ENCODE assay signal across 19 mouse cellular contexts in the genomic region with DNA sequence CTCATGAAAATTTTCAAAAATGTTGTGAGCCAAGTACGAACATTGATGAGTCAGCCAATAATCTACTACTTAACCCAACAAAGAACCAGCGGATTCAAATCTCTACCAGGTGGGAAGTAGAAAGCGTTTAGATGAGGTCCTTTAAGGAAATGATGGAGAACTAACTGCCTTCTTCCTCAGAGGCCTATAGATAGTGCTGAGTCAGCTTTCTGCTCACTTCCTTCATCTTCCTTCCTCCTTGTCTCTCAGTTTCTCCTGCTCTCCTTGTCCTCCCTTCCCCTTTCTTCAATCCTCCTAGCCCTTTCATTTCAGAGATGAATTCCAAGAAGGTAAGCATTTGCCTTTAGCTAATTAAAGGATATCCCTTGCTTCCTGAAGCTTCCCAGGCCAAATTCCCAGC.
"Had no signal": no experiment of that assay in that cellular context is flagged by ENCODE, and none has a peak within 500 bp of the region (broad histone marks: within the 10 kb centered on the region; RNA-seq: fewer than 3 reads in every experiment).

No protein-coding gene starts in this region.

- ATAC-seq: midbrain, embryonic 16.5 days had no signal

- H3K9ac ChIP-seq: lung, embryonic 14.5 days; midbrain, embryonic 12.5 days; neural tube, embryonic 13.5 days; neural tube, embryonic 15.5 days had no signal

- H3K36me3 ChIP-seq: midbrain, embryonic 10.5 days; midbrain, embryonic 12.5 days; neural tube, embryonic 13.5 days; neural tube, embryonic 15.5 days had no signal

- H3K4me3 ChIP-seq: midbrain, embryonic 10.5 days; midbrain, embryonic 12.5 days; myocyte; neural tube, embryonic 13.5 days; neural tube, embryonic 15.5 days had no signal

- DNase-seq: lung, adult 18-20 months; lung, embryonic 14.5 days; lung, postnatal 10 days; lung, postnatal 4 days; midbrain, embryonic 14.5 days; retina, postnatal 1 day; right cerebral cortex, adult 18-20 months; right cerebral cortex, postnatal 25 days; right cerebral cortex, postnatal 4 days; spleen, adult 18-20 months; thymus, adult 18-20 months; thymus, postnatal 14 days; thymus, postnatal 36 days had no signal

- H3K27me3 ChIP-seq: midbrain, embryonic 12.5 days; neural tube, embryonic 13.5 days; neural tube, embryonic 15.5 days had no signal

- H3K27ac ChIP-seq: midbrain, embryonic 10.5 days; midbrain, embryonic 12.5 days; neural tube, embryonic 13.5 days; neural tube, embryonic 15.5 days had no signal

- H3K9me3 ChIP-seq: midbrain, embryonic 10.5 days; midbrain, embryonic 12.5 days; neural tube, embryonic 13.5 days; neural tube, embryonic 15.5 days had no signal

- H3K4me2 ChIP-seq: lung, embryonic 14.5 days; midbrain, embryonic 12.5 days; neural tube, embryonic 13.5 days; neural tube, embryonic 15.5 days had no signal

- H3K4me1 ChIP-seq: midbrain, embryonic 10.5 days; midbrain, embryonic 12.5 days; neural tube, embryonic 13.5 days; neural tube, embryonic 15.5 days had no signal
